Mouse (Mus musculus) cerebellum, adult (tissue): ENCODE results near the gene Efna2.

ENCODE experiments used
- ATAC-seq: cut with Nextera tagmentation; 2 replicates; pipeline ENCODE4 v1.9.2; 2017; ENCODE audit warnings: mild to moderate bottlenecking, moderate library complexity, mixed read lengths; ENCODE audit not compliant: insufficient number of reproducible peaks, low FRiP score, low TSS enrichment

The Efna2 gene

DNA sequence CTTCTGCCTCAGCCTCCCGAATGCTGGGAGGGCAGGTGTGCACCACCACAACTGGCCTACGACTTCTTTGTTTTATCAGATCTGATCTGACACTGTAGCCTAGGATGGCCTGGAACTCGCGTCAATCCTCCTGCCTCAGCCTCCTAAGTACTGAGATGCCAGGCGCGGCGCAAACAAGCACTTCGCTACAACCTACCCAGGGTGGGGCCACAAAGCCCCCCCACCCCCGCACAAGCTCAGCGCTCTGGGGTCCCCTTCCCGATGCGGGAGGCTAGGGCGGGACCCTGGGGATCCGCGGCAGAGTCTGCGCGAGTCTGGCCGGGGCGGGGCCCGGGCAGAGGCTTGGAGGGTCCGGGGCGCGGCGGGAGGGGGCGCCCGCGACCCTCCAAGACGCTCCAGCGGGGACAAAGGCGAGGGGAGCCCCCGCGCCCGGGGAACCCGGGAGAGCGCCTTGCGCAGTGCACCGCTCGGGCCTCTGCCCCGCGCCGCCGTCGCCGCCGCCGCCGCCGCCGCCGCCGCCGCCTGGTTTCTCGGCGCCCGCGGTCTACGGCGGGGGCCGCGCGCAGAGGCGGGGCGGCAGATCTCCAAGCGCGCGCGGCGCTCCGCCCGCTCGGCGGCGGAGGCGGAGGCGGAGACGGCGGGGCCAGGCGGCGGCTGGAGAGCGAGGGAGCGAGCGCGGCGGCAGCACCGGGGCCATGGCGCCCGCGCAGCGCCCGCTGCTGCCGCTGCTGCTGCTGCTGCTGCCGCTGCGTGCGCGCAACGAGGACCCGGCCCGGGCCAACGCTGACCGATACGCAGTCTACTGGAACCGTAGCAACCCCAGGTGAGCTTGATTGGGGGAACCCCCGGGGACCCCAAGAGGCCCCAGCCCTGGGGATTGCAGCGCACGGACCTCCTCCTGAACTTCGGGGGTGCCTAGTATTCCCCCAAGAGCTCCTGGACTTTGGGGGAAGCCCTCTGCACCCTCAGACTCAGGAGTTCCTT lies at the start of gene Efna2:
Efna2 (plus strand) TSS at position 415 of the 984 bp plus-strand sequence.
- ATAC-seq = no peak; the same call in 1 of the 2 replicates

- peak; percentile 37; the same call in 1 of the 2 replicates for ATAC-seq
Observed at GRCm38 (mm10) chr10:80129846-80130245, 49.4 kb upstream of the Efna2 start.

DNA sequence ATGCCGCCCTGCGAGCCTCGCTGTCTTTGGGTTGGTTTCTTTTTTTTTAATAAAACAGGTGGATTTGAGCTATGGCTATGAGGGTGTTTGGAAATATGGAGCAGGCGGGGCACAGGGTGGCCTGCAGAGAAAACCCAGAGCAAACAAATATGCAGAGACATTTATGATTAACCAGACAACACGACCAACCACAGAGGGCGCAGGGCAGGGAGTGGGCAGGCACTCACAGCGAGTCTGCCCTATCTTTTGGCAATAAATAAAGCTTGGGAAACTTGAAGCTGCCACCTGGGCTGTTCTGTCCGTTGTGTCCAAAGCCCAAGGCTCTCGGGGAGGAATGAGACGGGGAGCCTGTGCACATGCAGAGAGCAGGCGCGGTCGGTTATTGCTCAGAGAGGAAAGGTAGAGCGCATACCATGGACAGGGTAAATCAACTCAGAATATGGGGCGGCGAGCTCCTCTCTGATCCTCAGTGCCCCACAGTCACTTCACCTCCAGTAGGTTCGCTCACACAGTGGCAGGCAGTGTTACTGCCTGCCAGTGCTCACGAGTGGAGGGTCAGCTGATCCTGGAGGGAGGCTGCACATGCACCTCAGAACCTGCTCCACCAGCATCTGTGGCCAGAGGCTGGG lies 48.8 kb upstream of the Efna2 start:
- no peak for ATAC-seq

- no peak for ATAC-seq
Observed at GRCm38 (mm10) chr10:80131316-80131951, 47.8 kb upstream of the Efna2 start.

DNA sequence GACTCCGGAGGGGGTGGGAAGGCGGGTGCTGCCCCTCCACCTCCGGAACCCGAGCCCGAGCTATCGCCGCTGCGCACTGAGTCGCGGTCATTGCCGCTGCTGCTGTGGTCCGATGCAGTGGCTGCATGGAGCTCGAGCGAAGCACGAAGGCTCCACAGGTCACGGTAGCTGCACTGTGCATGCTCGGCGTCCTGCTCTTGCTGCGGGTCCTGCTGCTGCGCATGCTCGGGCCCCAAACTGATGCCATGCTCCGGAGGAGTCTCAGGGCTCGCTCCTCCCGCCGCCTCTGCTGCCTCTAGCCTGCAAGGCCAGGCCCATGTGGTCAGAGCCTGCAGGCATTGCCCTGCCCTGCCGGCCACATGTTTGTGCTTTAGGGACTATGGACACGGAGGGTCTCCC lies 47.3 kb upstream of the Efna2 start:
- ATAC-seq = no peak

GRCm38 (mm10) chr10:80133226-80133849 lies 45.9 kb upstream of the Efna2 start:
- no peak for ATAC-seq

DNA sequence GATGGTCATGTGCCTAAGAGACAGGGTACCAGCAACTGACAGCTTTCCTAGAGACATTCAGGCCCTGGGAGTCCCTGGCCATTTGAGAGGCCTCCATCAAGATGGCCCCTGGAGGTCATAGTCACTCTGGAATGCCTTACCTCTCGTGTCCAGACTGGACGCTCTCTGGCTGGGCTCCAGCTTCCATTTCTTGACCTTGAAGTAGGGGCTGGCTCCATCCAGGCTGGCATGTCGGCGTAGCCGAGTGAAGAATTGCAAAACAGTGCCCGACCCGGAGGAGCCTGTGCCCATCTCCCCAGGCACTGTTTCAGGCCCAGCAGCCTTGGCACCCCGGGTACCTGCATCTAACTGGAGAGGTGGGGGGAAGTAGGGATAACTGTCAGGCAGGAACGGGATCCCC lies 44.9 kb upstream of the Efna2 start:
- ATAC-seq = no peak

DNA sequence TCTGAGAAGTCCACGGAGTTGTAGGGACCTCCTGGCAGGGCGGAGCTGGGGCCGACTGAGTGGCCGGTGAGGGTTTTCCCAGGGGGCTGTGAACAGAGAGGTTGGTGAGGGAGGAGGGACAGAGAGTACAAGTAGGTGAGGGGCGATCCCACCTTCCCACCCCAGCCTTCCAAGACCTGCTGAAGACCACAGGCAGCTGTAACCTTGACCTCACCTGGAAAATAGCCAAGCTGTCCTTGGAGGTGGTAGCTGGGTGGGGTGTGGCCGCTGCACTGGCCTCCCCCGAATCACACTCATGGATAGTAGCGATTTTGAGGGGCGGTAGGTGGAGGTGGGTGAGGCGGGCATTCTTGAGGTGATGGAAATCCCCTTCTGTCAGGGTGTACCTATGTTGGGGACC lies 44.1 kb upstream of the Efna2 start:
- no peak for ATAC-seq

DNA sequence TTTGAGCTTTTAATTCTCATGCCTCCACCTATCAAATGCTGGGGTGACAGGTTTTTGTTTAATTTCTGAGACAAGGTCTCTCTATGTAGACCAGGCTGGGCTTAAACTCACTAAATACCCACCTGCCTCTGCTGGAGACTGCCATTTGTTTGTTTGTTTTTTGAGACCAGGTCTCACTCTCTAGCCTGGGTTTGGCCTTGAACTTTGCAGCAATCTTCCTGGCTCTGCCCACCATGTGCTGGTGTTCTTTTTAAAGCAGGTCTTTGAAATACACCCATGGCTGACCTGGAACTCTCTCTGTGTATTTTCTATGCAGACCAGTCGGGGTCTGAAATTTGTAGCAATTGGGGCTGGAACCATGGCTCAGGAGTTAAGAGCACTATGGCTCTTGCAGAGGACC lies 43.6 kb upstream of the Efna2 start:
- no peak for ATAC-seq

GRCm38 (mm10) chr10:80136179-80136951 lies 42.9 kb upstream of the Efna2 start:
- no peak for ATAC-seq

- ATAC-seq = no peak
Observed at GRCm38 (mm10) chr10:80136952-80137625, 42.2 kb upstream of the Efna2 start.

DNA sequence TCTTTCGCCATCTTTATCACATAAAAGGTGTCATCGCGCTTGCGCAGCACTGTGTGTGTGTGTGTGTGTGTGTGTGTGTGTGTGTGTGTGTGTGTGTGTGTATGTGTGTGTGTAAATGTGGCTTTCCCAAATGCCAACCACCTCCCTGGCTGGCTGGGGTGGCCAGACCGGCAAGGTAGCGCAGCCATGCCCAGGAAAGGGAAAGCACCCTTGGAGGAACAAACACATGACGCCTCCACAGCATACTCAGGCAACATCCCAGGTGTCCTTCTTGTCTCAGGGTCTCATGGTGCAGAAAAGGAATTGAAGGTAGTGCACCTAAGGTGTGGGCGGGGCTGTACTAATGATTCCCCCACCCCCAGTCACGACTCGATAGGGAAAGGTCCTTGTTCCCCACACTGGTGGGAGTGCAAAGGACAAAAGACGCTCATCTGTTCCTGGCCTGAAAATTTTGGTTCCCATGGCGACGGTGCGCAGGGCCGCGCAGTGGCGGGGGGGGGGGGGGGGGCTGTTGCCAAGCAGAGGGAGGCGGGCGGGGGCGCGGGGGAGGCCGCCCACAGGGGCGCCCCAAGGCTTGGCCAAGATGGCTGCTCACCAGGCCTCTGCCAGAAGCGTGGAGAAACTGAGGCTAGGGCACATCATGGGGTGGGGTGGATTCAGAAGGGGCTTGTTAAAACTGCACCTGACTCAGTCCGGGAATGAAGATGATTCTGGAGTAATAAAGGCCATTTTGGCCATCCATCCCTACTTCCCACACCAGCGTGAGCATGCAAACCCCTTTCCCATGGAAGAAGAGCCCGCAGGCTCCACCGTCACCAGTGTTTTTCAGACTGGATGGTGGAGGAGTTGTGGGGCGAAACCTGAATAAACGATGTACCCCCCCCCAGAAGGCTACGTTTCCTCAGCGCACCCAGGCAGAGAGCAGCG lies 41.4 kb upstream of the Efna2 start:
- no peak for ATAC-seq

DNA sequence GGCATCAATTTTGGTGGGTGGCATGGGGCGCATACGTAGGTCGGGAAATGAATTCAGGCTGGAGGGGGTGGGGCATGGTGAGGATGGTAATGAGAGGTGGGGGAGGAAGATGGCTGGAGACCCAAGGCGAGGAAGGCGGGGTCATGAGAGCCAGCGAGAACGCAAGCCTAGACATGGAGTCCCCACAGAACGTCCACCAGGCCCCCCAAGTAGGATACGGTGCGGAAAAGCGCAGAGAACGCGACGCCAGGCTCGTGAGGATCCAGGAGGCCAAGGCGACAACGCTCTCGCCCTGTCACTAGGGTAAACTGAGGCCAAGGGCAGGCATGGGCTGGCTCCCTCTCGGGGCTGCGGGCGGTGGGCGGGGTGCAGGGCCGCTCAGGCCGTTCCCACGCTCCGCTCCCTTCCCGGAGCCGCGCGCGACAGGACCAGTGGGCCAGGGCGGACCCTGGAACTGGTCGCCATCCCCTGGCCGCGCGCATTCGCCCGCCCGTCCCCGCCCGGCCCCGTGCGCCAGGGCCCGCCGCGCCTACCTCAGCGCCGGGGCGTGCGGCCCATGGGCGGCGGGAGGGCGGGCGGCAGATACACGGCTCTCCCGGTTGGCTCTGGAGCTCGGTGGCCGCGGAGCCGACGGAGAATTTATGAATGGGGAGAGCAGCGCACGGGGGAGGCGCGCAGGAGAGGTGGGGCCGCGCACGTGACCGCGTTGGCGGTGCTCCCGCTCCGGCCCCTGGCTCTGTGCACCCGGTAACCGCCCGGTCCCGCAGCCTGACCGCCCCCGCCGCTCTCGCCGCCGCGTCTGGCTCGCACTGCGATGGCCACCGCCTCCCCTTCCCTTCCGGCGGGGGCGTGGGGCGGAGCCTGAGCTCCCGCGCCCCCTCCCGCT lies 40.5 kb upstream of the Efna2 start, which contains the start of gene Atp5d:
Atp5d (plus strand) TSS at position 80 of the 886 bp plus-strand sequence.
- ATAC-seq = no peak

GRCm38 (mm10) chr10:80139439-80139775 lies 39.9 kb upstream of the Efna2 start:
- no peak for ATAC-seq

GRCm38 (mm10) chr10:80139975-80140665 lies 39.2 kb upstream of the Efna2 start:
- no peak for ATAC-seq

GRCm38 (mm10) chr10:80140666-80141035 lies 38.6 kb upstream of the Efna2 start, which contains the start of gene Cbarp:
Gene Cbarp (minus strand): TSS chr10:80140835.
- no peak for ATAC-seq

GRCm38 (mm10) chr10:80141243-80141642 lies 38.0 kb upstream of the Efna2 start:
- peak; percentile 38; the same call in 1 of the 2 replicates for ATAC-seq
